Mouse (Mus musculus) heart, postnatal 14 days (tissue): Measurements from ENCODE around the gene Mrvi1. TPM values are rescaled to one million over a fixed set of nuclear protein-coding genes. Genes with fewer than 3 reads are reported as not detected.

Source experiments
- DNase-seq, 2 experiments: peaks; one replicate each; pipeline ENCODE4 v3.0.0; 2021 to 2022
- intact Hi-C: fragments of 180-260 bp; cut with DNase I; formaldehyde crosslinking; loops from one replicate; pipeline ENCODE4 v1.15.1; 2025
- total RNA-seq, 2 experiments: library from RNA; stranded (reverse); gene quantifications; 2 replicates each; pipeline ENCODE4 v1.2.3; 2021

Gene Mrvi1
- total RNA-seq, 2 experiments from 2014 or later: 15.6 to 18.4 TPM

DNA sequence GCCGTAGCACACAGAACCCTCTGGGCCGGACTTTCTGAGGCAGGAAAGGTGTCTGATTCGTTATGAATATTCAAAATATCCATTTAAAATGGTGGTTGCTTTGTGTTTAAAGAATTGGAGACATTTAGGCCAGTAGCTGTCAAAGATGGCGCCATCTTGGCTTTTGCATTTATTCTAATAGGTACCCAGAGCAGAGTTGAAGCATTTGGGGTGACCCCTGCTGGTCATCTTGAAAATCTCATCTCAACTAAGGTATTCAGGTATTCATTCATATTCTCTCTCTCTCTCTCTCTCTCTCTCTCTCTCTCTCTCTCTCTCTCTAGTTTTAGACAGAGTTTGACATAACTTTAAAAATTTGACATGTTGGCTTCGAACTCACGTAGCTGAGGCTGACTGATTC lies 35.5 kb downstream of the Mrvi1 start:
- intact Hi-C loops: no loop called here
- DNase-seq: no peak

DNA sequence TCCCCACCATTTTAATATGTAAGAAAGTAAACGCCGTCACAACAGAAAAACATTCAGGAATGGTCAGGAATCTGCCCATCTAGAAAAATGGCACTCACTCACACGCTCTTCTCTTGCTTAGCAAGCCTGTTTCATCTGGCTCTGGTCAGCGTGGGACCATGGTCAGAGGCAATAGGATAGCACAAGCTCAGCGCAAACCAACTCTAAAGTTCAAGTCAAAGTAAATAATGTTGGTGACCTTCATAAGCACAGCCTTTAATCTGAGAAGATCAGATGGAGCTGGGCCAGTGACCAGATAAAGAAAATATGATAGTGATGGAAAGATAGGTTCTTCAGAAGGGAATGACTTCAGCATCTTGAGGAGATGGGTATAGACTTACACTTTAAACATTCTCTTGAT lies 37.9 kb downstream of the Mrvi1 start:
- DNase-seq: no peak
- intact Hi-C loops: no loop called here

DNA sequence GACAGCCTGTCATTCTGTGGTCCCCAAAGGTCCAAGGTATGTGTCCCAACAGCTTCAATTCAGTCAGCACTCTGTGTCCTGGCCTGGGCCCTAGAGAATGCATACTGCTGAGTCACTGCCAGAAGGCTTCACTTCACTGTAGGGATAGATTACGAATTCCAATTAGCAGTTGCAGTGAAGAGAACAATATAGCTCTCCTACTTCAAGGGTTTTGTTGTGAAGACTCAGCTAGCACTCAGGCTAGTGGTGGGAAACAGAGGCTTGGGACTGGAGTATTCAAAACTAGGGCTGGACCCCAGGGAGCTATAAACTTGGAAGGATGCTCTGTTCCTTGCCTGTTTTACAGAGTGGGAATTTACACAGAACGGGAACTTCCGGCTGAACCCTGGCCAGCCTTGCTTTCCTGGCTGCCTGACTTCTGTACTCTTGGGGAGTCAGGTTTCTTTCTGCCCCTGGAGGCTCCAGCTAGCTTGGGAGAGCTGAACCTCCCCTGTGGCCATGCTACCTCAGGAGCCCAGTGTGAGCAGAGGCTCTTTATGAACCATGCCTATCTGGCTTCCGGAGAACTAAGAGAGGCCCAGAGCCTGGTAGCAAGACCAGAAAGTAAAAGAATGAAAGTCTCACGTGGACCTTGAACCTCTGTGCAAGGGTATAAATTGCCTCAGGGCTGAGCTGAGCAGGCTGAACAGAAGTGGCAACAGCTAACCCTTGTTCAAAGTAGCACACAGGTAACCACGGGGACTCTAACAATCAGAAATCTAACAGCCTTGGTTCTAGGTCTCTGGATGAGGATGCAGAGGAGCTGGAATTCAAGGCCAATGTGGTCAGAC lies 40.3 kb downstream of the Mrvi1 start:
- intact Hi-C loops: no loop called here
- peak; percentile 50 to 53 for DNase-seq

DNA sequence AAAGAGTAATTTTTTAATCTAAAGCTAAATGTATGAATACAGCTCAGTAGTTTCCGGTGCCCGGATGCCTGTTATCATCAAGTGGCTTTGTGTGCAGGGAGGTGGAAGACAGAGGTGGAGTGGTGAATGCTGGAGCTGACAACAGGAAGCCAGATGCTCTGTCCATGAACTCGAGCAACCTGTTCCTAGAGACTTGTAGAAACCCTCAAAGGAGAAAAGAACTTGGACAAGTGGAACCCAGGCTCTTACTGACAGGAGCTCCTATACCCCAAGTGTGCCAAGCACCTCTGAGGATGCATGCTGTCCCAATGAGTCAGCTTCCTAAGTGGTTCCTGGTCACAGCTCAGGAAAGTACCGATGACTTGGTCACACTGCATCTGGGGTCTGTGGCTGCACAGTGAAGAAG lies 41.1 kb downstream of the Mrvi1 start:
- DNase-seq: no peak

DNA sequence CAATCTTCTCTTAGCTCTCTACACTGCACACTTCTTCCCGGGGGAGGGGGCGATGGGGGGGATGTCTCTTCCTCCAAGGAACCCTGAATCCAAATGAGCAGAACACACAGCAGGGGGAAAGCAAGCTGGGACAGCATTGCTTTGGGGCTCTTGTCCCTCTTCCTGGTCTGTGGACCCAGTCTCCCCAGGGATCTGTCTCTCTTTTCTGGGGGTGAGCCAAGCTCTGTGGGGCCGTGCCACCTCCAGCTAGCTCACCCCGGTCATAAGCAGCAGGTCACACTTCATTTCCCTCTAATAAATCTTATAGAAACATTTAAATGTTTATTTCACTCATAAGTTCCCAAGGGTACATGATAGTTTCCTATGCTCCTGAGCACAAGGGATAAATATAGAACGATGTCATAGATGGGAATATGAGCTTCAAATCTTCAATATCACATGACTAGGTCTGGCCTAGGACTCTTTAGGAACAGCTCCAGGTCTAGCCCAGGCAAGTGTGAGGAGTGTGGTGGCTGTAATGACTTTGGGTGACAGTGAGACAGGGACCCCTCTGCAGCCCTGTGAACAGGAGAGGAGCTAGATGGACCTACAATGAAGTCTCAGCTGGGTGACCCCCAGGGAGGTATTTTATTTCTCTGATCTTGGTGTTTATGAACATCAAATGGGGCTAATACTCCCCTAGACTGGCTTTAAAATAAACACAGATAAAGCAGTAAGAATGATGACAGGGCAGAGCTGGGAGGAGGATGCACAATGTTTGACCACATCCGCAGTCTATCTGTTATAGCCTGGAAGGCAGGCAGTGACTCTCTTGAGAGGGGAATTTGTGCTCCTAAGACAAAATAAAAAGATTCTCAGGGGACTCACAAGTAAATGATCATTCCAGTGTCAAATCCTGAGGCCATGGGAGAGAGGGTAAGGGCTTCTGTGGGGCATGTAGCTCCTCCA lies 46.2 kb downstream of the Mrvi1 start:
- DNase-seq: no peak
- intact Hi-C loops: loop anchor here (5.0 kb wide), 1 partner anchor 209 kb away; no protein-coding TSS in a partner anchor

More for the DNA sequence above, 41.1 kb downstream of the Mrvi1 start:
- intact Hi-C loops: no loop called here

DNA sequence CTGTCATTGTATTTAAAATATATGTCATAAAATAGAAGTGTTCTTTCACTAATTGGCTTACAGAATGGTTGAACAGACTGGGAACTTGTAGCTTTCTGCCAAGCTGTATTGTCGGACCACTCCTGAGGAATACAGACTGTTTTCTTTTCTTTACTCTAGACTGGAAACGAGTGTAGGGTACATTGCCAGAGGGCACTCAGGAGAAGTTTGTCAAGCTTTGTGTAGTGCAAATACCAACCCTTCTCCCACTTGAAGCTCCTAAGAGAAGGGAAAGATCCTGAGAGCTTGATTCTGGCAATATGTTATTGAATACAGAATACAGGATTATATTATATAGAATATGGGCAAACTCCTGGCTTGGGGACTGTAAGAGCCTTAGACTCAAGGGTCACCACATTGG lies 48.3 kb downstream of the Mrvi1 start:
- intact Hi-C loops: no loop called here
- no peak for DNase-seq

DNA sequence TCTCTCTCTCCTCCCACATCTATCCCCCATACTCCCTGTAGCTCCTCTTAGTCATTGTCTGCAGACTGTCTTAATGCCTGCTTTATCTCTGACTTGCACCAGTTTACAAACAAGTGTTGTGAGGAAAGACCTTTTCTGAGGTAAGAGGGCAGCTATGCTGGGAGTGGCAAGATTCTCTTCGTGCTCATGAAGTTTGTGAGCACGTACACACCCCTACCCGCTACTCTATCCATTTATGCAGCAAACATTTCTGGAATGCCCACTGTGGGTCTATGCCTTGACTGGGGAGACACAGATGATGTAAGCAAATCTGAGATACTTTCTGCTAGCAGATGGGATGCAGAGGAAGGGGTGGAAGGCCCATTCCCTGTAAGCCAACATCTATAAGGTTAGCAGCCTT lies 48.9 kb downstream of the Mrvi1 start:
- no peak for DNase-seq
- intact Hi-C loops: no loop called here

DNA sequence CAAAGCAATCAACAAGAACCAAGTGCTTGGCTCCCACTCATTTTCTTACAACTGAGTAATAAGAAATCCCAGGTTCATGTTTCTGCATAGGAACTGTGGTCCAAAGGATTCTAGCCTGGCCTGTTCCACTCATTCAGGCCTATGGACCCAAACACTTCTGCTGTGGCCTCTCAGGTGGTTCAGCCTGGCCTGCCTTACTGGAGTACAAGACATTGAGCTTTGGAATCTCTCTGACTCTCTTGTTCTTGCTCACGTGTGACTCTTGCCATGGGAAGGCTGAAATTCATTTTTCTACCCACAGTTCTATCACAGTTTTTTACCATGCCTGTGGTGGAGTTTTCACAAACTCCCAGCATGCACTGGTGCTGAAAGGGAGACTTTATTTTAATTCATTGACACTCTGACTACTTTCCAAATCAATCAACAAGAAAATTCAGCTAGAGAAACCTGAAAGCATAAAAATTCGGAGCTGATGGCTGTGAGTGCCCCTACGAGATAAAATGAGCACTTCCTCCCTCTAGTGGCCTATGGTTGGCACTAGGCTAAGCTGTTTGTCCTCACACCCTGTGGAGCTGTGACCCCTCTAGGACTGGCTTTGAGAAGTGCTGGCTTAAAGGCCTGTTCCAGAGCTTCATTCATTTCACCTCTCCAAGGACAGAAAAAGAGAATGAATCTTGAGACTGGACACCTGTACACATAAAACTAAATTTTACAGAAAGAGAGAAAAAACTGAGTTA lies 52.0 kb downstream of the Mrvi1 start:
- intact Hi-C loops: no loop called here
- peak; percentile 42 to 63 for DNase-seq

DNA sequence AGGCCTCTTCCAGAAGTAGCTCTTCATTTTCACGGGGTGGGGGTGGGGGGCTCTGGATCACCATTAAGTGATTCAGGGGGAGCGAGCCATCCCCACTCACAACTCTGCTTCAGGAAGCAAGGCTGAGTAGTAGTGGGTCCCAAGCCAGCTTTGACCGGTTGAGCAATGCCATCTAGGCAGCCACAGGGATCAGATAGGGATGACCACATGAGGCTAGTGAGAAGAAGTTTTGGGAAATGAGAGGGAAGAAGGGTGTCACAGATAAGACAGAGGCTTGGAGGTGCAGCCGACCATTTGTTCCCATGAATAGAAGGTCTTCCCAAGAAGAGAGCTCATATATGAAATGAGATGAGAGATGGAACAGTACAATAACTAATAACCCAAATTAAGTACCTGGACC lies 55.7 kb downstream of the Mrvi1 start:
- intact Hi-C loops: loop anchor here (5.0 kb wide), 1 partner anchor 91 kb away; no protein-coding TSS in a partner anchor
- DNase-seq: no peak

DNA sequence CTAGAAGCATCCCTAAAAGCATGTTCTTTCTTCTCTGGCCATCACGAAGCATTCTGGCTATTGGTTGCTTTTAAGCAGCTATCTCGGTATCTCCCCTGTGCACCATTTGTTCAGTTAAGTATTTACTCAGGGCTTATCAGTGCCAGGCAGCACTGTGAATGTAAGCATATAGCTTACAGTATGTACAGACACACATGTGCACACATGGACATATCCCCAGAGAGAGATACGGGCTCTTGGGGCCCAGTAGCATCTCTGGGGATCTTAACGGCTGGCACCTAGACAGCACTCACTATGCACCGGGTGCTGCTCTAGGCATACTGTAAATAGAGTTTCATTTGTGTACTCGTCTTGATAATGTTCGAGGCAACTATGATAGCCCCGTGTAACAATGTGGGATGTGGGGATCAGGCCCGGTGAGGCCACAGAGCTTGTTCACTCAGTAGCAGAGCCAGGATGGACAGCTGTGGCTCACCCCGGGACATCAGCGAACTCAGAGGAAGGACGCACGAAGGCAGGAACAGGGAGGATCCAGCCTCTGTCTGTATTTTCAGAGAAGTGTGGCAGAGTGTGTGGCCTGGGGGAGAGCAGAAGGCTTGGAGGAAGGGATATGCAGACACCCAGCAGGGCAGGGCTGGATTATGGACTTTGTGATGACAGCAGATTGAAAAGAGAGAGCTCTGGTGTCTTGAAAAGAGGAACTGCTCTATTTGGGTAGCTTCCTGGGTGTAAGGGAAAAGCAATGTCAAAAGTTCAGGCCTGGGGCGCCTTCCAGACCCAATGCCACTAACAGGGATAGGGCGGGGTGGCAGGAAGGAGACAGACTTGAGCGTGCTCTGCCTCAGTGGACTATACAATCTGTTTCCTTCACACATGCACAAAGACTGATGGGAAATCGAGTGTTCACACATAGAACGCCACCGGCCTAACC lies 61.7 kb downstream of the Mrvi1 start:
- intact Hi-C loops: no loop called here

DNA sequence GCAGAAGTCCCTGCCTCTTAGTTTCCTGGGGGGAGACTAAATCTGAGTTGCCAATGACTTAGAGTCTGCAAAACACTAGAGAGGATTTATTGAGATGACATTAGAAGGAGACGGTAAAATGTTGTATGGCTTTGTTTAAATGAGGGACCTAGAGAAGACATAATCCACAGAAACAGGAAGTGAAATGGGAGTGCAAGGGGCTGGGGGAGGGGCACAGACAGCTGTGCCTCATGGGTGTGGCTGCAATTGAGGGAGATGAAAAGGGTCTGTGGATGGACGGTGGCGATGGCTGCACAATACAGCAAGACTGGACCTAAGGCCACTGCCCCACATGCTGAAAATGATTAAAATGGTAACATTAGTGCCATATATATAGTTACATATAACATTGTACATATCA lies 62.5 kb downstream of the Mrvi1 start:
- DNase-seq: no peak
- intact Hi-C loops: no loop called here

More for the DNA sequence above, 61.7 kb downstream of the Mrvi1 start:
- DNase-seq: peak; percentile 21 to 28

DNA sequence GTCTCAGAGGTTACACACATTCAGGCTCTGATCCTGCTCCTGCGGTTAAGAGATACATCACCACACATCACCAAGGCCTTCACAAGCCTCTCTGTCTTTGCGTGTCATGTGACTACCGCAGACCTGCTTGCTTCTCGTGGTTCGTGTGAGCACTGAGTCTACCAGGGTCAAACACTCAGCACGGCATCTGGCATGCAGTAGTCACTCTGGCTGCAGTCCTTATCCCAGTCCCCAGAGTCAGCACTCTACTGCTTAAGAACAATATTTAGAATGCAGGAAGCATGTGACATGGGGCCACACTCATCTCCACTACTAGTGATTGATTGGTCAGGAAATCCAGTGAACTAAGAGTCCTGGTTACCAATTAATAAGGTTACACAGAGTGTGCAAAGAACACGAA lies 66.3 kb downstream of the Mrvi1 start:
- intact Hi-C loops: no loop called here
- DNase-seq: no peak

DNA sequence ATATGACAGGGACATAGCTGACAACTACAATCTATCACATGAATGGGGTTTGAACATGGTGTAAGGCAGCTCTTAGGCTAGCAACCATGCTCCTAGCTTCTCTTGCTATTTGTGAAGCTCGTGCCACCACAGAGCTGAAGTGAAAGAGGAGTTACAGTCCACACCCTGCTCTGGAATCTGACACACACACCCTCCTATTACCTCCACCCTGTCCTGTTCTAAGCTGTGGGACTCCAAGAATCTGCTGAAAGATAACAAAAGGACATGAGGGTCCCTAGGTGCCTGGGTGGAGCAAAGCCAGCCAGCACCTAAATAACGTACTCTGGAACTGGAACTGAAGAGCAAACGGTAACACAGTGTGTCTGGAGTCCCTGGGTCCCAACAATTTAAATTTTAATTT lies 67.7 kb downstream of the Mrvi1 start:
- intact Hi-C loops: no loop called here
- no peak for DNase-seq

DNA sequence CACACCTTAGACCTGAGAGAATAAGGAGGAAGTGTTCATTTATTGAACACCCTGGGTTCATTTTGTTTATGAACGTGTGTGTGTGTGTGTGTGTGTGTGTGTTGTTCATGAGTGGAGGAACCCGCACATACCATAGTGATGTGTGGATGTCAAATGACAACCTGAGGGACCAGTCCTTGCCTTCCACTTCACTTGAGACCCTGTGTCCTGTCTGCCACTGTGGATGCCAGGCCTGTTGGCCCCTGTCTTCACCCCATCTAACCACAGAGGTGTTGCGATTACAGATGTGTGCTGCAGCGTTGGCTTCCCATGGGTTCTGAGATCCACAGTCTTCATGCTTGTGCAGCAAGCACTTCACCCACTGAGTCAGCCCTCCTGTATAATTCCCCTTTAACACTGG lies 68.5 kb downstream of the Mrvi1 start:
- DNase-seq: no peak
- intact Hi-C loops: no loop called here

DNA sequence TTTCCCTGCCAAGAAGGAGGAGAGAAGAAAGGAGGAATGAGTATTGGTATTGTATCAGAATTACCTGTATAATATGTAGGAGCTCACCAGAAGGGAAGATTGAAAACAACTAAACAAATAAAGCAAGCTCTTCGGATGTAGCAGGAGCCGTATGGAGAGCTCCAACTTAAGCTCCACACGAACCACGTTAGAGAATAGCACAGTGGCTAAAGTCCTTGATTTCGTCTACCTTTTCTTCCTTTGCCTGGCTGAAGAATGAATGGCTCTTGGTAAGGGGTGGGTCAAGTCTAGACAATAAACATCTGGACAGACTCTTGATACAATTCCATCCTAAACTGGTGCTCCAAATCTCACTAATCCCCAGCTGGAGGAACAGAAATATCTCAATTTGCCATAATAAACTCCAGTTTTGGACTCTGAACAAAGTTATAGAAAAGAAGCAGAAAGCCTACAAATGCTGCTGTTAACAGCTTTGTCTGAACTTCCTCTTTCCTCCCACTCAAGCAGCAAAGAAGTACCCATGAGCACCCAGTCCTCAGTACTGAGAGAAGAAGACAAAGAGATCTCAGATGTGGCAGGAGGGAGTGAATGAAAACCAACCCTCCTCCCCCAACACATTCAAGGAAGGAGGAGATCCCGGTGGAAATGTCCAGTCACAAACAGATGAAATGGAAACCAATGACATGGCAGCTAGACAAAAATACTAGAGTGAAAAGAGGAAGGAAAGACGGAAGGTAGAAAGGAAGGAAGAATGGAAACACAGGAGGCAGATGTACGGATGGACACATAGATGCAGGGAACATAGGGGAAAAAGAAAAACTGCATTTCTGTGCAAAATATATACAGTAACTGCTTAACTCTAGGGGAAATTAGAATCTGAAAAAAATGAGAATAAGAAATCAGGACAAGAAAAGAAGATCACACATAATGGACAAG lies 73.8 kb downstream of the Mrvi1 start:
- no peak for DNase-seq
- intact Hi-C loops: no loop called here

DNA sequence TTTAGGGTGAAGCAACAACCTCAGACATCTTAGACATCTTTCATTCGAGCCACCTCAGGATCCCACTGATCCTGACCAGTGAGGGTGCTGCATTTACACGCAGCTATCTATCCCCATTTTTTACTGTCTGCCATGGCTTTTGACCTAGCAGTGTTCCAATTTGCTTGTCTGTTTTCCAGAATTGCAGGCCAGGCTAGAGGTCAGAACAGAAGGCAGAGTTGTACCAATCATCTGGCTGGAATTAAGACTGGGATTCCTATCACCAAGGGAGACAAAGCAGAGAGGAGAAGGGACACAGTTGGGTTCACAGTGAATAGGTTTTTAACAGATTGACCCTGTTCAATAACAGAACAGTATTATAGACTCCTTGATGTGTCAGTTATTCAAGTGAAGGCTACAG lies 75.7 kb downstream of the Mrvi1 start:
- intact Hi-C loops: no loop called here
- DNase-seq: no peak

DNA sequence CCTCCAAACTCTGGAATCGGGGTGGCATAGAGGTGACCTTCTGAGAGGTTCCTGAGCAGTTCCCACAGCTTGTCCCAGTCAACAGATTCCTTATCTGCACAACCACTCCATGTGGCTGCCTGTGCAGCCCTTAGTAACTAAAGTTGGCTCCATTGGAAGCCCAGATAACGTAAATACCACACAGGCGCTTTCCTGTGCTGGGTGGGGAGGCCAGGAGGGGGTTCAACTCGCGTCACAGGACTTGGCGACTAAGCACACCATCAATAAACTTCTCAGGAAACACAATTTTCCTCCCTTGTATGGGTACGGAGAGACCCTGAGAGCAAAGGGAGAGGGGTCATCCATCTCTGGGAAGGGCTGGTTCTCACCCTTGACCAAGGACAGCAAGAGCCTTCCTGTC lies 79.0 kb downstream of the Mrvi1 start:
- DNase-seq: peak in 1 of 2 experiments; percentile 21
- intact Hi-C loops: no loop called here

DNA sequence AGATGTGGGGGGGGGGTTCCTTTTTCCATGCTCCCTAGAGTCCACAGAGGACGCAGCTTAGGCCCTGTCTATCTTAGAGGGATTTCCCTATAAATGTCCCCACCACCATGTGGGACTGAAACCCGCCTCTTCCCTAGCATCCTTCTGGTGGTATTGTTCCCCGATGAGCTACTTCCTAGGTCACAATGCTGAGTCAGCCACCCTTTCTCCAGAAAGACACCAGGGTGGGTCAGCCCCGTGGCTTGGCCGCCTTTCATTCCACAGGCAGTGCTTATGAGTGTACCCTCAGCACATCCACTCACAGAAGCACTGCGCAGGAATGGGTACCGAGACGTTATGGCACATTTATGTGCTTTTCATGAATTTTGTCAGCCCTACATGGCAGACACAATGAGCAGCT lies 85.1 kb downstream of the Mrvi1 start:
- DNase-seq: no peak
- intact Hi-C loops: no loop called here

DNA sequence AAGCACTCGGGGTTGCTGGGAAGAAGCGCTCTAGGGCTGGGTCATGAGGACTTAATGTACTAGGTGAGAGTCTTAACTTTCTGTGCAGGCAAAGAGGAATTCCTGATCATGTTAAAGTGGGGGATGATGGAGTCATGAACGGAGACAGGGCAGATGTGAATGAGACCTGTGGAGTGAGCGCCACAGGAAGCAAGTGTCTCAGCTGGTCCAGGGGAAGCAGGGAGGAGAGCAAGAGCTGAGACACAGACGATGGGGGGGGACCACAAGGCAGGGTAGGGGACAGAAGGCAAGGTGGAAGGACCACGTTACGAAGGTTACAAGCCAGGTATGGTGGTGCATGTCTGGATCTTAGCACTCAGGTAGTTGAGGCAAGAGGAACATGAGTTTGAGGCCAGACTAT lies 85.8 kb downstream of the Mrvi1 start:
- intact Hi-C loops: no loop called here
- no peak for DNase-seq
